Mouse (Mus musculus) hematopoietic stem cell, adult 5-6 weeks (primary cell): ENCODE results near the gene Gm26938. TPM values are rescaled to one million over a fixed set of nuclear protein-coding genes. Genes with fewer than 3 reads are reported as not detected.

Experiments
- ATAC-seq, 2 experiments: fragments of 125-278 bp in 1 of 2; replicated peaks in 1 of 2; 2 replicates each; pipeline ENCODE4 v1.8.0; 2016 to 2017; ENCODE audit warnings: inconsistent platforms in 2 of 2, mild to moderate bottlenecking in 2 of 2, moderate number of reproducible peaks in 2 of 2, low read depth in 1 of 2, moderate TSS enrichment in 1 of 2; ENCODE audit not compliant: low FRiP score in 2 of 2, poor library complexity in 2 of 2, severe bottlenecking in 2 of 2, insufficient read depth in 1 of 2, low TSS enrichment in 1 of 2
- total RNA-seq: library from RNA; stranded (forward); fragments of 172-1452, 232-1000 nt; gene quantifications from 2 replicates; pipeline ENCODE4 v1.2.3, GENCODE M21; 2017

Gene Gm26938
- total RNA-seq, 1 experiment from 2014 or later: not detected

DNA sequence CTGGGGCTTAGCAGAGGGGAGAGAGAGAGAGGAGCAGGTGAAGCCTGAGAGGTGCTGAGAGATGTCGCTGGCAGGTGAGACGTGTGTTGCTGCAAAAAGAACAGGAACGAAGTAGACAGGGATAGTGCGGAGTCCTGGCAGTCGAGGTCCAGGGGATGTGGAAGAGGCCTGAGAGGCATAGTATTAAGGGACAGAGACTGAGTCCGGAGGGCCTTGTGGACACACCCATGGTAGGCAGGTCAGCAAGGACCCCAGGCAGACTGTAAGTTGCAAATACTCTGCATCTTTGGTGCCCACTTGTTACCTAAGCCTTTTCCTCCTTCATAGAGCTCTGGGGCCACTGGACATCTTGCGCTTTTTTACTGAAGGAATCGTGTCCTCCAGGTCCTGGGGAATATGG lies 25.0 kb downstream of the Gm26938 start:
- no peak for ATAC-seq

DNA sequence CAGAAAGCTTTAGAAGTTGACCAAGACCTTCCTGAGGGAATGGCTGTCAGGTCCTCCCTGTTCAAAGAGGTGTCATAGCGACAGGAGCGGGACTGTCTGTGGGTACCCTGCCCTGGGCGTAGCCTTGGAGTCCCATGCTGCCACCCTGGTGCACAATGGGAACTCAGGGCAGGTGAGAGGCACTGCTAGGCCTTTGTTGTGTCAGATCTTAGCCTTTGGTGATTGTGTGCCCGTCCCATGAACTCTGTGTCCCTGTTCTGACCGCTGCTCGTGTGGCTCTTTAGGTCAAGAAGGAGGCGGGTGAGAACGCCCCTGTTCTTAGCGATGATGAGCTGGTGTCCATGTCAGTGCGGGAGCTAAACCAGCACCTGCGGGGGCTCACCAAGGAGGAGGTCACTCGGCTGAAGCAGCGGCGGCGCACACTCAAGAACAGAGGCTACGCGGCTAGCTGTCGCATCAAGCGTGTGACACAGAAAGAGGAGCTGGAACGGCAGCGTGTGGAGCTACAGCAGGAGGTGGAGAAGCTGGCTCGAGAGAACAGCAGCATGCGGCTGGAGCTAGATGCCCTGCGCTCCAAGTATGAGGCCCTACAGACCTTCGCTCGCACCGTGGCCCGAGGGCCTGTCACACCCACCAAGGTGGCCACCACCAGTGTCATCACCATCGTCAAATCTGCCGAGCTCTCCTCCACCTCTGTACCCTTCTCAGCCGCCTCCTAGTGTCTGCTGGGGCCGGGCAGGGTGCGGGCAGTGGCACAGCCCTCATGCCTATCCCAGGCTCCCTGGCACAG lies 26.2 kb downstream of the Gm26938 start:
- no peak for ATAC-seq

DNA sequence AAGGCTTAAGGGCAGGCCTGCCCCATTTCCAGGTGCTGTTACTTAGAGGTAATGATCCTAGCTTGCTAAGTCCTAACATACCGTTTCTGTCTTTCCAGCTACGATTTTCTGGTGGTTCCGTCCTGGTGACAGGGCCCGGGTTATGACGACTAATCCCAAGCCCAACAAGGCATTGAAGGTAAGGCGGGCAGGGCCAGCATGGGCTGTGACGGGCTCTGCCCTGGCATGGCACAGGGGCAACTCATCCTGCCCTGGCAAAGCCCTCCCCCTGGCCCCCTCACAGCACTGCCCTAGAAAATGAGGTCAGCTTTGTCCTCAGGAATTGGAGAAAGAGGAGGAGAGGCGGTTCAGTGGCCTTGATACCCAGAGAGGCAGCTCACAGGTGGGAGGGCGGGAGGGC lies 27.2 kb downstream of the Gm26938 start:
- no peak for ATAC-seq

DNA sequence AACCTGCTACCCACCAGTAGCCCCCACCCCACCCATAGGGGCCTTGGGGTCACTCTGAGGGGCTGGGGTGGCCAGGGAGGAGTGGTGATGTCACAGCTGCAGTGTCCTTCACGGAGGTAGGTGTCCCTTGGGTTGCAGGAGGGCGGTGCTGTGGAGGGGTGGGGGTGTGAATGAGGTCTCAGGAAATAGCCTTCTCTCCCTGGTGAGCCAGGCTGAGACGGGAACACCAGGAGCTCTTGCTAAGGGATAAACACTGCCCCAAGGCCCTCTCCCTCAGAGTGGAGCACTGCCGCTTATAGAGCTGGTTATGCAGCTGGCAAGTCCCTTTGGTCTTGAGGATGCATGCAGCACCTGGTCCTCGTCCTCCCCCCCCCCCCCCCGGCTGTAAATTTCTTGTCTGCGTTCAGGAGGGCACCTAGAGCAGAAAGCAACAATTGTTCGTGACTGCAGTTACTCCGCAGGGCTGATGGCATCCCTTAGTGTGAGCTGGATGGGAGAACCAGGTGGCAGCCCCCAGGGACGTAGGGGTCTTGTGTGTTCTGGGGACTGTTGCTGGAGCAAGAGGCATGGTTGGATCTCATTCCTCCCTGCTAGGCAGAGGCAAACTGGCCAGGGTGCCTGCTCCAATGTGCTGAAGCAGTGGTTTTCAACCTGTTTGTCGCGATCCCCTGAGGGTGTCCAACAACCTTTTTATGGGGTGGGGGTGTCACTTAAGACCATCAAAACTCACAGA lies 27.9 kb downstream of the Gm26938 start:
- no peak for ATAC-seq

DNA sequence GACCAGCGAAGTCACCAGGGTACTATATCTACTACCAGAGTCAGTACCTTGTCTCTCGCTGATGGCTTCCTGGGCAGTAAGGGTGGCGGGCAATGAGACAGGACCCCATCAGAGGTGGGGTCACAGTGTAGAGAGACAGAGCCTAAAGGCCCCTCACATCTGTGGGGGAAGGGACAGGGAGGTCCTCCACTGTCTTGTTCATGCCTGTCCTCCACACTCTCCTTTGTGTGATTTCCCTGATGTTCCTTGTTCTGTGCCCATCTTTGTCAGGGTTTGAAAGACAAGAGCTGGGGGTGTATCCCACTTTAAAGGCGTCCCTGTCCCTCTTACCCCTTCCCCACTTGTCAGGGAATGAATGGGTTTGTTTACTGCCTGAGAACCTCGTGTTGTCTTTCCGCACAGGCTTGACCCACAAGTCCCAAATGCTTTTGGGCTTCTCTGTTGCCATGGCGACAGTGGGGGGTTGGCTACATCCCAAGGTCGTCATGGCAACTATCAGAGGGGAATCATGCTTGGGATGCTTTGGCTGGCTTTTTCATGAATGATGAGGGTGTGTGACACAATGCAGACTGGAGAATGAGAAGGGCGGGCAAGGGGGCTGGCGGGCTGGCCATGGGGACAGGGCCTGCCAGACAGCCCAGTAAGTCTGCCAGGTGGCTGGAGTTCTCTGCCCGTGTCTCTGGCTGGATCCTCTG lies 28.6 kb downstream of the Gm26938 start:
- ATAC-seq: no peak

DNA sequence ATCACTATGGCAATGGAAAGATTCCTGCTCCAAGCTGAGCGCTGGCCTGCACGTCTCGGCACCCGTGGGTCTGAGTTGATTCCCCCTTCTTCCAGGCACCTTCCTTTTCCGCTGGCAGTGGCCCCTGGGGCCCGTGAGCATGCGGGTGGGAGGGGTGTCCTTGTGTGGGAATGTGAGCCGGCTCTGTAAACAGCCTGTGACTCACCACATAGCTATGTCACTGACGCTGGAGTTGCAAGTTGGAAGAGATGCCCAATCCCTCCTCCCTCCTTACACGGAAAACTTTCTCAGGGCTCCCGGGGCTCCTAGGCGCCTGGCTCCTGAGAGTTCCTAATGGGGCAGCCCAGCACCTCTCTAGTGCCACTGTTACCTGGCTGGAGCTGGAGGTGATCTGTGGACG lies 29.3 kb downstream of the Gm26938 start:
- ATAC-seq: no peak

DNA sequence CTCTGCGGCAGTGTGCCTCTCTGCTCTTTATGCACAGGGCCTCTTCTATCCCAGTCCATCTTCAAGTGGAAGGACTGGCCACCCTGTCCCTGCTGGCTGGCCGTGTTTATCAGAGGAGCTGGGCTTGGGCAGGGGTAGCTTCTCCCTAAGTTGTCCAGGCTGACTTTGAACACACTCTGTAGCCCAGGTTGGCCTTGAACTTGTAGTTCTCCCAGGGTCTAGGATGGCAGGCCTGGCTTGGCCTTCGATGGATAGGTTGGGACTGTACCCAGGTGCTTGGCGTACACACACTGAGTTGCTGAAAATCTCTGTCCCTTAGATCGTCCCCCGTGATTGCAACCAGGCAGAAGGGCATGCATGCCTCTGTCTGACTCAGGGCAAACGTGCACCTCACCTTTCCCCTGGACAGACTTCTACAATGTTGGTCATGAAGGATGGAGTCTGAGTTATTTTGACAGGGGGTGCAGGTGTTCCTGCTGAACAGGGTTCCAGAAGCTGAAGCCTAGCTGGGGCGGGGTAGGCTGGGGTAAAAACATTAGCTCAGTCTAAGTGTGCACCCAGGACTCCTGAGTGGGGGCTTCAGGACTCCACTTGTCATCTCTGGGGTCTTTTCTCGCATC lies 30.1 kb downstream of the Gm26938 start:
- ATAC-seq: no peak

DNA sequence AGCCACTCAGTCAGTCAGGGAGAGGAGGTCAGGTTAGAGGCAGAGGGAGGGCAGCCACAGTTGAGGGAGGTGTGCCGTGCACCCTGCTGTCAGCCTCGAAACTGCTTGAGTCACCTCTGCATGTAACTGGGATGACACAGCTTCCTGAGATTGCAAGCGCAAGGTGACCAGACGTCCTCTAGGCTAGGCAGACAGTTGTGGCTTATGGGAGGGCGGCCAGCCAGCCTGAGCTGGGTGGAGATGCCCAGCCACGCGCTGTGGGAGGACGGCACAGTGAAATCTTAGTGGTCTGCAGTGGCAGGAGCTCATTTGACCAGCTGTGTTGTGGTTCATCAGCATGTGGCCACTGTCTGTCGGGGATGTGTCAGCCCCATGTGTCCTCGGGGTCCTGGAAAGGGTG lies 31.3 kb downstream of the Gm26938 start:
- ATAC-seq: peak; percentile 17 to 29

DNA sequence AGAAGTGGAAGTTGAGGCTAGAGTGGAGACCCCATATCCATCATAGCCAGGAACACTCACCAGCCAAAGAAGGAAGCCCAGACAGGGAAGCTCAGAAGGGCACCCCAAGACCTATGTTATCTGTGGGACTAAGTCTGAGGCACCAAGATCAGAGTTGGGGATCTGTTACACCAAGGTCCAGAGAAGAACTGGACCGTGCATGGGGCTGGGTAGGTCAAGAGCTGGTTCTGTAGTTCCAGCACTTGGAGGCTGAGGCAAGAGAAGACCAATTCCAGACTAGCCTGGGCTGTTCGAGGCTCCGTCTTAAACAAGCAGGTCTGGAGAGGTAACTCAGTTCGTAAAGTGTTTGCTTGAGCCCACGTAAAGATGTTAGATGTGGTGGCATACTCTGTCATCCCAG lies 32.1 kb downstream of the Gm26938 start:
- ATAC-seq: no peak

DNA sequence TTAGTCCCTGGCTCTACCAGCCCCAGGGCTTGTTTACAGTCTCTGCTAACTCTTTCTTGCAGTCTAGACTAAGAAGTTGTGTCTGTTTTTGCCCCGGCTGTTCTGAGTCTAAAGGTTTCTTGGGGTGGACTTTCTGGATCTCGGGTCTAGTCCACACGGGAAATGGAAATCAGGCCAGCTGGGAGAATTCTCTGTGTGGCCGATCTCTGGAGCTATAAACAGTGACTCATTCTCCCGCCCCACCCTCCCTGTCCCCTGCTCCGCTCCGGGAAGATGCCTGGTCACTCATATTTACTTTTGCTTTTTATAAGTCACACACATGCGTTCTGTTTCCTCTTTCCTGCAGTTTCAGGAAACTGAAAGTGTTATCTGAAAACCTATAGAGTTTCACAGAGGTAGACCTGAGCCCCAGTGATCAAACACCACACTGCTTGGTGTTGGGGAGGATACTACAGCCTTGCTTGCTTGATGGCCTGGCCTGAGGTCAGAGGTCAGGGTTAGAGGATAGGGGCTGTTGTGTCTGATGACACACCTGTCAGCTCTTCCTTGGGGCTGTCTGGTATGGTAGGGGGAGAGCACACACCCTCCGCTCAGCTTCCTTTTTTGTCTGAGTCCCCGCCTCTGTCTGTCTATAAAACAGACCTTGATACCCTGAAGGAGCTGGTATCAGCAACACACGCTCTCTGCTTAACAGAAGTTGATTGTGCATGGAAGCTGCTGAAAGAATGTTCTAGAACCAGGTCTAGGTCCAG lies 32.7 kb downstream of the Gm26938 start:
- ATAC-seq: no peak

DNA sequence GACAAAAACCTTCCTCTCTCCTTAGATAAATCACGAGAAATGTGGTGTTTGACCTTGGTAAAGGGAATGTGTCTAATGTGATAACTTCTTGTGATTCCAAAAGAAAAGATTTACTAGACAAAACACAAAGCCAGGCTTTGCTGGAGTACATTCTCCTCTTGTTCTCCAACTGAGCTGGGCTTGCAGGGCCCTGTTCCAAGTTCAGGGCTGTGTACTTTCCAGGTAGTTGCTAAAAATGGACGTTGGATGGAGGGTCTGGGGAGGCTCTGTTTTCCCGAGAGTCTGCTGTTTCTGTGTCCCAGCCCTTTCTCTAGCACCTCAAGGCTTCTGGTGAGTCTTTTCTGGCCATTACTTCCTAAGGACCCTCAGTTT lies 33.3 kb downstream of the Gm26938 start:
- ATAC-seq: no peak

DNA sequence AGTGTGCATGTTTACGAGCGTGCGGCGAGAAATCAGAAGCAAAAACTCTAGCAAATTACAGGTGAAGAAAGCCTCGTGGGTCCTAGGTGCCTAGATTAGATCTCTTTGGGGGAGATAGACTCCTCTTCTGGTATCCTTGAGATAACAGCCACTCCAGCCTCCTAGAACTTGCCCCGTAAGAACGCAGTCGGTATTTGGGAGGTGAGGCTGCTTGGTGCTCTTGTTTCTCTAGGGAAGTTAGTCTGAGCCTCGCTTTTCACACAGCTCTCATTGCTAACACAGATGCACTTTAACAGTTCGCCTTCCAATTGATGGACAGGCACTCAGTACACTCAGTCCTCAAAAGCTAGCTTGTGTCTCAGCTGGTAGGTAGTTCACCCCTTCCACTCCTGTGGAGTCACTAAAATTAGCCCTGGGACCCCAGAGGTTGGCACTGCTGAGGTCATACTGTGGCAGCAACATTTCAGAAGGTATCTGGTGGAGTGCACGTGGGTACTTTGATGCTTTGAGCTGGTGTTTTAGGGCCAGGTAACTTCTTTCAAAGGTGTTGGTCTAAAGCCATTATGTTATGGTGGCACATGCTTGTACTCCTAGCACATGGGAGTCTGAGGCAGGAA lies 33.9 kb downstream of the Gm26938 start:
- ATAC-seq: no peak

DNA sequence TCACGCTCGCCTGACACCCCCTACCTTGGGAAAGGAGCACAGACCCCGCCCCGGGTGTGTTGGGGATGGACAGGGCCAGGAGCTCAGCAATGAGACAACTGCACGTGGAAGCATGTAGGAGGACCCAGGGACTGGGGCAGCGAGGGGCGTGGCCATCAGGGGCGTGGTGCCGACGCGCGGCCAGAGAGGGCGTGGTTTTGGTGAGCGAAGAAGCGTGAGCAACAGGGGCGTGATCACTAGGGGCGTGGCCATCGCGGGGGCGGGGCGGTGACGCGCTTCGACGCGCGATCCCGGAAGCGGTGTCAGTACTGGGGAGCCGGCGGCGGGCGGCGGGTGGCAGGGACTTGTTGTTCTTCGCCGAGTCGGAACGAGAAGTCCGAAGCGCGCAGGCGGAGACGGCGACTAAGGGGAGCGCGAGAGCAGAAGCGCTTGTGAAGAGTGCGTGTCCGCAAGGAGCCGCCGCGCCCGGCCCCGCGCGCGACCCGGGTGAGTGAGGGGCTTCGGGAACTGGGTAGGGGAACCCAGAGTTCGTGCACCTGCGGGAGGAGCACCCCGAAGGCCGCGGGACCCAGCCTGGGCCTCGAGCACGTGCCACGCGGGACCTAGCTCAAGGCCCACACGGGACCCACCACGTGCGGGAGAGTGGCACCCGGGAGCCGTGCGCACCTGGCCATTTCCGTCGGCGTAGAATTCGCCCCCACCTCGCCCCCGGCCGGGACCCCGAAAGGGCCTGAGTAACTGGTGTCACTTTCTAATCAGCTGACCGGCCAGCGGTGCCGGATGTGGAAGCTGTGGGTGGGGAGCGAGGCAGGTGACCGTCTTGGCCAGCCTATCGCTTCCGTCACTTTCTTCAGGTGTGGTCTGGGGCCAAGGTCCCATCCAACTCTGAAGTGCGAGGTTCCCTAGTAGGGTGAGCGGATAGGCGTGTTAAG lies 34.7 kb downstream of the Gm26938 start, which contains the start of gene Mafk:
Gene Mafk (plus strand): TSS at position 287 of the 932 bp plus-strand sequence.
- ATAC-seq: peak; percentile 77 to 83

DNA sequence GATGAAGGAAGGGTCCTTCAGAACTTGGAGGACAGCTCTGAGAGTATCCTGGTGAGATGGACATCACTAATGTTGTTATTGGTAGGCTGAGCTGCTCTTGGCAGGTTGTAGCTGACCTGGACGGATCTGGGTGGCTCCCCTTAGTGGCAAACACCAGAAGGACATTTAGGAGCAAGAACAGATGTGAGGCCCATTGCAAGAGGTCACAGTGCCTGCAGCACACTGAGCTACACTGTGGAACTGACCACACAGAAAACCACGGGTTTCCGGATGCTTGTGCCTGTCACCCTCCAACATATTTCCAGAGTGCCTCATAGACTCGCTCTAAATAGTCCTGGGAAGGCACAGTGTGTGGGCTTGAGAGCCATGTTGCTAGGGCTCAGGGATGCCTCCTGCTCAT lies 36.7 kb downstream of the Gm26938 start:
- no peak; a peak in 1 of 4 replicates for ATAC-seq

DNA sequence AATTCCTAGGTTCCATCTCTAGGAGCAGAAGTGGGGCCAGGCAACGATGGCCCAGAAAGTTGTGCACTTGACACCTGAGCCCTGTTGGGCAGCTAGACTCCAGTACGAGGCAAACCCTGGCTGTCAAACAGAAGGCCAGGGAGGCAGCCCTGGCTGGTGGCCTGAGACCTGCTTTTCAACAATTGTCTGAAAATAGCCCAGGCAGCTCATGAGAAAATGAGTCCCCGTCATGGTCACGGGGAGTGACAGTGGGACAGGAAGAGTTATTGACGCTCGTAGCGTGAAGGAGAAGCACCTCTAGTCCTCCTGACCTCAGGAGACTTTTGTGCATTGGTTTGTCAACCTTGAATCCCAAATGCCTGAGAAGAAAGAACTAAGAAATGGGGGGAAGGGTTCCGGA lies 44.8 kb downstream of the Gm26938 start:
- ATAC-seq: no peak

DNA sequence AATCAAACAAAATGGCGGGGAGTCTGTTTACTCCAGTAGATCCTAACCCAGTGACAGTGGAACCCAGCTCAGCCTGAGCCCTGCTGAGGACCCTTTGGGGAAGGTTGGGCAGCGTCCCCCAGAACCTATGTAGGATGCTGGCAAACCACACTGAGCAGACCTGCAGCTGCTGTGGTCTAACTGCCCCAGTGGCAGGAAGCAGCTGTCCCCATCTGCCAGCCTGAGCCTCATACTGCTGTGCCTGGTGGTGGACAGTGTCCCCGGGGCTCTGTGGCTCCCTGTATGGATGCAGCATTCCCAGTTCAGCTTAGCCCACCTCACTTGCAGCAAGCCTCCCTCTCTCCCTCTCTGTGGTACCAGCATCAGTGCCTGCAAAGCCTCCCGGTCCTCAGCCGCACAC lies 49.2 kb downstream of the Gm26938 start:
- ATAC-seq: peak; percentile 85 to 89
